Mouse (Mus musculus): ENCODE measurements around the gene Sytl1. TPM values are rescaled to one million over a fixed set of nuclear protein-coding genes. Genes with fewer than 3 reads are reported as not detected.
A peak's percentile ranks its signal among the peaks of the same experiment; 100 is the strongest.

The Sytl1 gene
- polyA plus RNA-seq, 1 experiment from 2014 or later = 1.5 TPM

- H3K4me3 ChIP-seq (ENCODE audit: low read length) = no peak overlapping the region
- no peaks in the 10 kb centered on the region for H3K27me3 ChIP-seq (ENCODE audit: insufficient read depth, low read length)
- no peak overlapping the region for H3K4me2 ChIP-seq (replicated peaks; ENCODE audit: low read depth, low read length)
- no peak for ATAC-seq (ENCODE audit: low FRiP score, low TSS enrichment)
- peak overlapping the region; percentile 45; the same call in 1 of the 2 replicates for H3K27ac ChIP-seq (ENCODE audit: low read length)
- no peaks in the 10 kb centered on the region for H3K9me3 ChIP-seq (ENCODE audit: low read length)
- no peaks in the 10 kb centered on the region for H3K36me3 ChIP-seq (ENCODE audit: insufficient read depth, low read length)
- H3K9ac ChIP-seq (replicated peaks; ENCODE audit: low read length) = no peak overlapping the region
- 11% methylated on average over 4 of the region's 4 CpGs for WGBS
- H3K4me1 ChIP-seq (ENCODE audit: insufficient read depth, low read length) = peaks cover 19% of the 10 kb centered on the region; the same call in 1 of the 2 replicates
Measured at GRCm38 (mm10) chr4:133282656-133283055, 19.7 kb upstream of the Sytl1 start.

- peak overlapping the region; percentile 23; the same call in 1 of the 2 replicates for H3K9ac ChIP-seq (replicated peaks; ENCODE audit: low read length)
- H3K27me3 ChIP-seq (ENCODE audit: insufficient read depth, low read length) = no peaks in the 10 kb centered on the region
- H3K4me1 ChIP-seq (ENCODE audit: insufficient read depth, low read length) = peaks cover 19% of the 10 kb centered on the region; the same call in 1 of the 2 replicates
- no peaks in the 10 kb centered on the region for H3K9me3 ChIP-seq (ENCODE audit: low read length)
- no peak overlapping the region; the same call in 1 of the 2 replicates for H3K4me2 ChIP-seq (replicated peaks; ENCODE audit: low read depth, low read length)
- no peak for ATAC-seq (ENCODE audit: low FRiP score, low TSS enrichment)
- H3K4me3 ChIP-seq (ENCODE audit: low read length) = no peak overlapping the region
- no peaks in the 10 kb centered on the region for H3K36me3 ChIP-seq (ENCODE audit: insufficient read depth, low read length)
- 16% methylated on average over 5 of the region's 5 CpGs for WGBS
- peak overlapping the region; percentile 45; the same call in 1 of the 2 replicates for H3K27ac ChIP-seq (ENCODE audit: low read length)
Measured at GRCm38 (mm10) chr4:133281951-133282481, 19.1 kb upstream of the Sytl1 start.

GRCm38 (mm10) chr4:133281513-133281912, 18.6 kb upstream of the Sytl1 start:
- Histone ChIP-seq H3K4me1 (ENCODE audit: insufficient read depth, low read length) (peaks cover 23% of the 10 kb centered on the region), H3K36me3 (ENCODE audit: insufficient read depth, low read length) (no peaks in the 10 kb centered on the region), H3K9me3 (ENCODE audit: low read length) (no peaks in the 10 kb centered on the region), H3K27me3 (ENCODE audit: insufficient read depth, low read length) (no peaks in the 10 kb centered on the region), H3K4me2 (replicated peaks; ENCODE audit: low read depth, low read length) (no peak overlapping the region), H3K27ac (ENCODE audit: low read length) (0 out of 2 replicates have a peak overlapping the region, but pooled peaks have one; percentile 31), H3K9ac (replicated peaks; ENCODE audit: low read length) (peak overlapping the region; percentile 23; the same call in 1 of the 2 replicates), H3K4me3 (ENCODE audit: low read length) (no peak overlapping the region)
- WGBS = 29% methylated on average over 7 of the region's 7 CpGs
- ATAC-seq (ENCODE audit: low FRiP score, low TSS enrichment) = no peak

- no peak for ATAC-seq (ENCODE audit: low FRiP score, low TSS enrichment)
- no peaks in the 10 kb centered on the region for H3K27me3 ChIP-seq (ENCODE audit: insufficient read depth, low read length)
- no peaks in the 10 kb centered on the region for H3K36me3 ChIP-seq (ENCODE audit: insufficient read depth, low read length)
- WGBS = 87% methylated on average over 3 of the region's 3 CpGs
- H3K27ac ChIP-seq (ENCODE audit: low read length) = peak overlapping the region; percentile 95
- H3K9me3 ChIP-seq (ENCODE audit: low read length) = no peaks in the 10 kb centered on the region
- H3K4me2 ChIP-seq (replicated peaks; ENCODE audit: low read depth, low read length) = peak overlapping the region; percentile 66
- H3K9ac ChIP-seq (replicated peaks; ENCODE audit: low read length) = peak overlapping the region; percentile 83
- H3K4me1 ChIP-seq (ENCODE audit: insufficient read depth, low read length) = peaks cover 34% of the 10 kb centered on the region
- no peak overlapping the region for H3K4me3 ChIP-seq (ENCODE audit: low read length)
Measured at GRCm38 (mm10) chr4:133278482-133278881, 15.6 kb upstream of the Sytl1 start.

GRCm38 (mm10) chr4:133278067-133278466, 15.2 kb upstream of the Sytl1 start:
- 20% methylated on average over 6 of the region's 6 CpGs for WGBS
- Histone ChIP-seq H3K27me3 (ENCODE audit: insufficient read depth, low read length) (no peaks in the 10 kb centered on the region), H3K27ac (ENCODE audit: low read length) (peak overlapping the region; percentile 95), H3K9me3 (ENCODE audit: low read length) (no peaks in the 10 kb centered on the region), H3K4me2 (replicated peaks; ENCODE audit: low read depth, low read length) (peak overlapping the region; percentile 66), H3K36me3 (ENCODE audit: insufficient read depth, low read length) (no peaks in the 10 kb centered on the region), H3K4me1 (ENCODE audit: insufficient read depth, low read length) (peaks cover 34% of the 10 kb centered on the region), H3K9ac (replicated peaks; ENCODE audit: low read length) (peak overlapping the region; percentile 83), H3K4me3 (ENCODE audit: low read length) (peak overlapping the region; percentile 71)
- ATAC-seq (ENCODE audit: low FRiP score, low TSS enrichment) = 0 out of 2 replicates have a peak, but pooled peaks have one; percentile 56

GRCm38 (mm10) chr4:133277104-133278026, 14.5 kb upstream of the Sytl1 start, which contains the start of gene Tmem222:
Gene Tmem222, minus strand, starts transcription at chr4:133277792.
- peaks cover 31% of the 10 kb centered on the region for H3K4me1 ChIP-seq (ENCODE audit: insufficient read depth, low read length)
- peak; percentile 92 for ATAC-seq (ENCODE audit: low FRiP score, low TSS enrichment)
- peak within 1 kb of the TSS; percentile 71 for H3K4me3 ChIP-seq (ENCODE audit: low read length)
- no peaks in the 10 kb centered on the region for H3K9me3 ChIP-seq (ENCODE audit: low read length)
- H3K36me3 ChIP-seq (ENCODE audit: insufficient read depth, low read length) = no peaks in the 10 kb centered on the region
- H3K27ac ChIP-seq (ENCODE audit: low read length) = peak within 1 kb of the TSS; percentile 95
- under 1% methylated on average over 73 of the region's 73 CpGs for WGBS
- H3K9ac ChIP-seq (replicated peaks; ENCODE audit: low read length) = peak within 1 kb of the TSS; percentile 83
- H3K4me2 ChIP-seq (replicated peaks; ENCODE audit: low read depth, low read length) = peak within 1 kb of the TSS; percentile 66
- H3K27me3 ChIP-seq (ENCODE audit: insufficient read depth, low read length) = no peaks in the 10 kb centered on the region

GRCm38 (mm10) chr4:133270929-133271328, 8.0 kb upstream of the Sytl1 start:
- Histone ChIP-seq H3K27ac (ENCODE audit: low read length) (no peak overlapping the region), H3K9ac (replicated peaks; ENCODE audit: low read length) (no peak overlapping the region), H3K4me1 (ENCODE audit: insufficient read depth, low read length) (peaks cover 6% of the 10 kb centered on the region), H3K4me2 (replicated peaks; ENCODE audit: low read depth, low read length) (no peak overlapping the region), H3K27me3 (ENCODE audit: insufficient read depth, low read length) (no peaks in the 10 kb centered on the region), H3K9me3 (ENCODE audit: low read length) (no peaks in the 10 kb centered on the region), H3K4me3 (ENCODE audit: low read length) (no peak overlapping the region), H3K36me3 (ENCODE audit: insufficient read depth, low read length) (peaks cover 37% of the 10 kb centered on the region)
- WGBS = 90% methylated on average over 9 of the region's 9 CpGs
- ATAC-seq (ENCODE audit: low FRiP score, low TSS enrichment) = no peak

- Histone ChIP-seq H3K4me1 (ENCODE audit: insufficient read depth, low read length) (no peaks in the 10 kb centered on the region), H3K4me2 (replicated peaks; ENCODE audit: low read depth, low read length) (no peak overlapping the region), H3K36me3 (ENCODE audit: insufficient read depth, low read length) (peaks cover 50% of the 10 kb centered on the region), H3K27ac (ENCODE audit: low read length) (no peak overlapping the region), H3K9me3 (ENCODE audit: low read length) (no peaks in the 10 kb centered on the region), H3K27me3 (ENCODE audit: insufficient read depth, low read length) (no peaks in the 10 kb centered on the region), H3K4me3 (ENCODE audit: low read length) (no peak overlapping the region), H3K9ac (replicated peaks; ENCODE audit: low read length) (no peak overlapping the region)
- 91% methylated on average over 3 of the region's 3 CpGs for WGBS
- no peak for ATAC-seq (ENCODE audit: low FRiP score, low TSS enrichment)
Measured at GRCm38 (mm10) chr4:133269596-133269995, 6.7 kb upstream of the Sytl1 start.

- H3K9ac ChIP-seq (replicated peaks; ENCODE audit: low read length) = no peak overlapping the region
- H3K4me1 ChIP-seq (ENCODE audit: insufficient read depth, low read length) = no peaks in the 10 kb centered on the region
- H3K4me2 ChIP-seq (replicated peaks; ENCODE audit: low read depth, low read length) = no peak overlapping the region
- no peak overlapping the region for H3K4me3 ChIP-seq (ENCODE audit: low read length)
- 89% methylated on average over 3 of the region's 3 CpGs for WGBS
- H3K27ac ChIP-seq (ENCODE audit: low read length) = no peak overlapping the region
- peaks cover 55% of the 10 kb centered on the region for H3K36me3 ChIP-seq (ENCODE audit: insufficient read depth, low read length)
- H3K27me3 ChIP-seq (ENCODE audit: insufficient read depth, low read length) = no peaks in the 10 kb centered on the region
- no peaks in the 10 kb centered on the region for H3K9me3 ChIP-seq (ENCODE audit: low read length)
- ATAC-seq (ENCODE audit: low FRiP score, low TSS enrichment) = no peak
Measured at GRCm38 (mm10) chr4:133268931-133269330, 6.0 kb upstream of the Sytl1 start.
